Mouse (Mus musculus): Measurements from ENCODE around the gene Pyurf. TPM values are rescaled to one million over a fixed set of nuclear protein-coding genes. Genes with fewer than 3 reads are reported as not detected.

Gene Pyurf
- polyA plus RNA-seq, 1 experiment from 2014 or later = 14.5 TPM

- 53% methylated on average over 4 of the region's 4 CpGs for WGBS
- Histone ChIP-seq H3K27ac (no peak overlapping the region), H3K27me3 (no peaks in the 10 kb centered on the region), H3K4me1 (replicated peaks) (no peaks in the 10 kb centered on the region; the same call in 1 of the 2 replicates), H3K4me2 (replicated peaks) (no peak overlapping the region), H3K36me3 (no peaks in the 10 kb centered on the region), H3K4me3 (replicated peaks) (no peak overlapping the region), H3K9me3 (no peaks in the 10 kb centered on the region), H3K9ac (replicated peaks) (no peak overlapping the region)
- ATAC-seq = peak; percentile 98
Observed at GRCm38 (mm10) chr6:57641789-57642188, 50.1 kb downstream of the Pyurf start.

- 45% methylated on average over 1 of the region's 1 CpGs for WGBS
- Histone ChIP-seq H3K36me3 (no peaks in the 10 kb centered on the region), H3K9ac (replicated peaks) (no peak overlapping the region), H3K4me2 (replicated peaks) (no peak overlapping the region), H3K4me3 (replicated peaks) (no peak overlapping the region), H3K27me3 (no peaks in the 10 kb centered on the region), H3K4me1 (replicated peaks) (no peaks in the 10 kb centered on the region; the same call in 1 of the 2 replicates), H3K9me3 (no peaks in the 10 kb centered on the region), H3K27ac (no peak overlapping the region)
- no peak for ATAC-seq
Observed at GRCm38 (mm10) chr6:57639531-57639930, 52.3 kb downstream of the Pyurf start.

Other genes with a start within 250 kb of the Pyurf start
- gene Ppm1k, start 156.6 kb downstream of the Pyurf start, polyA plus RNA-seq (2015; fragmentation: Nextera tagmentation; extraction: Ambion mirVana) = 6.3 and 7.5 TPM in 2 replicates
- 0.82 and 1.3 TPM in 2 replicates for gene Herc6, start 111.1 kb downstream of the Pyurf start, polyA plus RNA-seq (2015; fragmentation: Nextera tagmentation; extraction: Ambion mirVana)
- gene Lancl2, start 10.5 kb upstream of the Pyurf start, polyA plus RNA-seq (2015; fragmentation: Nextera tagmentation; extraction: Ambion mirVana) = 80.1 and 89.0 TPM in 2 replicates
- 170 and 171 TPM in 2 replicates for gene Vopp1, start 133.1 kb upstream of the Pyurf start, polyA plus RNA-seq (2015; fragmentation: Nextera tagmentation; extraction: Ambion mirVana)
- not detected in 2 replicates for gene Vmn1r21, start 158.3 kb upstream of the Pyurf start, polyA plus RNA-seq (2015; fragmentation: Nextera tagmentation; extraction: Ambion mirVana)
- not detected in 2 replicates for gene Vmn1r22, start 215.9 kb upstream of the Pyurf start, polyA plus RNA-seq (2015; fragmentation: Nextera tagmentation; extraction: Ambion mirVana)
- gene Vmn1r23, start 234.8 kb upstream of the Pyurf start, polyA plus RNA-seq (2015; fragmentation: Nextera tagmentation; extraction: Ambion mirVana) = not detected in 2 replicates

All from midbrain, embryonic 13.5 days (tissue).